Comparison of ENCODE assay signal across 8 mouse cellular contexts in genomic region chr7:44495992-44496770, GRCm38 (mm10). TPM values are rescaled to one million over a fixed set of nuclear protein-coding genes. Genes with fewer than 3 reads are reported as not detected.
DNase-seq lines count a peak whose midpoint lies in the region; ATAC-seq lines count a peak whose summit lies in the region.

Gene Emc10 (minus strand): TSS chr7:44496529.
Gene Fam71e1 (plus strand): TSS chr7:44496581.

- ATAC-seq in hindbrain, embryonic 11.5 days (ENCODE audit: low FRiP score): peak; percentile 97

- no peaks in the 10 kb centered on the region for H3K9me3 ChIP-seq in hindbrain, embryonic 11.5 days (ENCODE audit: control insufficient read depth, low read length)

- DNase-seq in Muller cell, postnatal 12 days (ENCODE audit: inconsistent ontology term): peak; percentile 99
- peak; percentile 99 for DNase-seq in cerebellum, adult 9-11 months
- peak; percentile 97 to 99 for DNase-seq in frontal cortex, adult 2 months (ENCODE audit: extremely low spot score in 1 of 2, low spot score in 1 of 2)
- peak; percentile 100 for DNase-seq in hindbrain, embryonic 11.5 days (ENCODE audit: low spot score)
- peak; percentile 97 to 98 for DNase-seq in layer of hippocampus, postnatal 10 days (ENCODE audit: low spot score in 2 of 2)
- peak; percentile 97 for DNase-seq in lung, postnatal 10 days
- peak; percentile 97 for DNase-seq in ovary, postnatal 36 days (ENCODE audit: low spot score)
- DNase-seq in thymus, postnatal 25 days: peak; percentile 98

- H3K4me1 ChIP-seq in hindbrain, embryonic 11.5 days (replicated peaks; ENCODE audit: control insufficient read depth, insufficient read depth, low read length): peaks cover 4% of the 10 kb centered on the region; the same call in 1 of the 2 replicates

- WGBS in hindbrain, embryonic 11.5 days: under 1% methylated on average over 58 of the region's 58 CpGs

- no peaks in the 10 kb centered on the region for H3K36me3 ChIP-seq in hindbrain, embryonic 11.5 days (ENCODE audit: control insufficient read depth, insufficient read depth, low read length)

- H3K27me3 ChIP-seq in hindbrain, embryonic 11.5 days (ENCODE audit: control insufficient read depth, insufficient read depth, low read length): no peaks in the 10 kb centered on the region

- H3K4me3 ChIP-seq in hindbrain, embryonic 11.5 days (ENCODE audit: low read depth, low read length): peak within 1 kb of the TSS; percentile 77

- H3K4me2 ChIP-seq in hindbrain, embryonic 11.5 days (replicated peaks; ENCODE audit: low read depth, low read length): peak within 1 kb of the TSS; percentile 91

- H3K27ac ChIP-seq in hindbrain, embryonic 11.5 days (ENCODE audit: low read depth, low read length): peak within 1 kb of the TSS; percentile 94

- H3K9ac ChIP-seq in hindbrain, embryonic 11.5 days (ENCODE audit: low read depth, low read length): peak within 1 kb of the TSS; percentile 90

RNA-seq across cellular contexts. Expression of gene Emc10, which starts in this region (rescaled TPM):
- 252 and 282 TPM in 2 replicates for polyA plus RNA-seq in frontal cortex, adult 2 months (2012; rRNA removed)
- polyA plus RNA-seq in hindbrain, embryonic 11.5 days (2014; fragmentation: Nextera tagmentation; extraction: Ambion mirVana): 90.2 and 97.2 TPM in 2 replicates
- total RNA-seq in layer of hippocampus, postnatal 10 days (2021): 100 to 1,000 TPM; 157 to 169 TPM

RNA-seq across cellular contexts. Expression of gene Fam71e1, which starts in this region (rescaled TPM):
- 27.3 and 33.6 TPM in 2 replicates for polyA plus RNA-seq in frontal cortex, adult 2 months (2012; rRNA removed)
- polyA plus RNA-seq in hindbrain, embryonic 11.5 days (2014; fragmentation: Nextera tagmentation; extraction: Ambion mirVana): 13.5 and 20.6 TPM in 2 replicates
- 10 to 100 TPM; 27.6 to 33.3 TPM for total RNA-seq in layer of hippocampus, postnatal 10 days (2021)

Comparison
In these comparisons a context has a peak if more than half of its experiments do, and no peak if none do; other contexts are left out.
1. Peak in every context shown above with its lines: DNase-seq, ATAC-seq, H3K4me3 ChIP-seq and H3K27ac ChIP-seq.